Mouse (Mus musculus) megakaryocyte, embryonic 14.5 days (primary cell): ENCODE data around the gene Il20rb.

Source experiments
- FLI1 ChIP-seq: IDR thresholded peaks from 2 replicates; pipeline ENCODE4 v1.6.1; 2012; ENCODE audit warnings: low read length, inconsistent platforms, mixed read lengths
- GATA1 ChIP-seq: IDR thresholded peaks from 3 replicates; pipeline ENCODE4 v1.6.1; 2012; ENCODE audit warnings: mixed read lengths, low read length, inconsistent platforms, borderline replicate concordance

GRCm38 (mm10) chr9:100481626-100482025 lies 5.0 kb downstream of the Il20rb start:
- TF ChIP-seq GATA1 (no peak), FLI1 (no peak)
